Comparison of ENCODE assay signal across 7 mouse cellular contexts in genomic region chr7:70624727-70625642, GRCm38 (mm10).
A peak's percentile ranks its signal among the peaks of the same experiment; 100 is the strongest.
DNase-seq lines count a peak whose midpoint lies in the region; ATAC-seq and TF ChIP-seq lines count a peak whose summit lies in the region.

No protein-coding gene starts in this region.

- peaks cover 22% of the 10 kb centered on the region for H3K4me1 ChIP-seq in embryonic facial prominence, embryonic 12.5 days
- peaks cover 17 to 25% of the 10 kb centered on the region in 2 experiments for H3K4me1 ChIP-seq in heart, embryonic 14.5 days (ENCODE audit: control insufficient read depth in 2 of 2, insufficient read depth in 2 of 2, low read length in 2 of 2)
- H3K4me1 ChIP-seq in kidney, postnatal 0 days (replicated peaks; ENCODE audit: insufficient read depth, low read length), result peaks cover 20% of the 10 kb centered on the region

- peak; percentile 84 for DNase-seq in brain, embryonic 14.5 days (ENCODE audit: low read depth)
- DNase-seq in kidney, postnatal 0 days (ENCODE audit: low spot score), result peak; percentile 68
- DNase-seq in lung, postnatal 14 days, result peak; percentile 63
- peak; percentile 59 for DNase-seq in right cerebral cortex, postnatal 4 days
- no peak for DNase-seq in layer of hippocampus, adult 11-12 months (ENCODE audit: low spot score)

- no peaks in the 10 kb centered on the region for H3K36me3 ChIP-seq in embryonic facial prominence, embryonic 12.5 days
- no peaks in the 10 kb centered on the region for H3K36me3 ChIP-seq in heart, embryonic 14.5 days (ENCODE audit: control insufficient read depth, insufficient read depth, low read length)
- H3K36me3 ChIP-seq in kidney, postnatal 0 days (ENCODE audit: insufficient read depth, low read length), result no peaks in the 10 kb centered on the region

- H3K9ac ChIP-seq in embryonic facial prominence, embryonic 12.5 days, result no peak overlapping the region
- H3K9ac ChIP-seq in heart, embryonic 14.5 days (ENCODE audit: low read length), result peak overlapping the region; percentile 60
- H3K9ac ChIP-seq in kidney, postnatal 0 days (ENCODE audit: low read depth, low read length), result peak overlapping the region; percentile 37; the same call in 1 of the 2 replicates

- no peak for TF ChIP-seq CTCF in brain, embryonic 14.5 days (IDR thresholded peaks at IDR 0.05; ENCODE audit: borderline replicate concordance, extremely low read depth, insufficient read depth, insufficient read length)
- 0 out of 2 replicates have a peak, but pooled peaks have one; percentile 6 for TF ChIP-seq CTCF in kidney, postnatal 0 days (IDR thresholded peaks at IDR 0.05; ENCODE audit: low read depth)

- 2% methylated on average over 30 of the region's 30 CpGs for WGBS in embryonic facial prominence, embryonic 12.5 days
- WGBS in heart, embryonic 14.5 days, result under 1% methylated on average over 30 of the region's 30 CpGs
- WGBS in kidney, postnatal 0 days, result 3% methylated on average over 30 of the region's 30 CpGs

- no peak for TF ChIP-seq POLR2A in brain, embryonic 14.5 days (IDR thresholded peaks at IDR 0.05; ENCODE audit: borderline replicate concordance, extremely low read depth, insufficient read depth, insufficient read length, poor library complexity, severe bottlenecking)

- peak overlapping the region; percentile 50 for H3K4me2 ChIP-seq in embryonic facial prominence, embryonic 12.5 days (replicated peaks)
- peak overlapping the region; percentile 80 for H3K4me2 ChIP-seq in heart, embryonic 14.5 days (ENCODE audit: low read length)
- peak overlapping the region; percentile 69 for H3K4me2 ChIP-seq in kidney, postnatal 0 days (ENCODE audit: low read length)

- H3K27me3 ChIP-seq in embryonic facial prominence, embryonic 12.5 days, result 0 out of 2 replicates have a peak, but pooled peaks cover 8% of the 10 kb centered on the region
- H3K27me3 ChIP-seq in heart, embryonic 14.5 days (ENCODE audit: control insufficient read depth, insufficient read depth, low read length), result peaks cover 6% of the 10 kb centered on the region; the same call in 1 of the 2 replicates
- no peaks in the 10 kb centered on the region for H3K27me3 ChIP-seq in kidney, postnatal 0 days (ENCODE audit: insufficient read depth, low read length)

- H3K9me3 ChIP-seq in embryonic facial prominence, embryonic 12.5 days, result no peaks in the 10 kb centered on the region
- no peaks in the 10 kb centered on the region for H3K9me3 ChIP-seq in heart, embryonic 14.5 days (ENCODE audit: control insufficient read depth, low read length)
- H3K9me3 ChIP-seq in kidney, postnatal 0 days (replicated peaks; ENCODE audit: low read length), result no peaks in the 10 kb centered on the region

- peak overlapping the region; percentile 15; the same call in 1 of the 2 replicates for H3K4me3 ChIP-seq in embryonic facial prominence, embryonic 12.5 days
- H3K4me3 ChIP-seq in heart, embryonic 14.5 days (ENCODE audit: control insufficient read depth in 1 of 2, insufficient read depth in 1 of 2, low read depth in 1 of 2, low read length in 2 of 2), result peak overlapping the region; percentile 29 to 33
- H3K4me3 ChIP-seq in kidney, postnatal 0 days (replicated peaks; ENCODE audit: low read depth, low read length), result peak overlapping the region; percentile 13; the same call in 1 of the 2 replicates

- ATAC-seq in embryonic facial prominence, embryonic 12.5 days (ENCODE audit: insufficient number of reproducible peaks, insufficient read depth, low FRiP score, low TSS enrichment), result peak; percentile 47; the same call in 1 of the 2 replicates
- ATAC-seq in heart, embryonic 14.5 days (ENCODE audit: insufficient number of reproducible peaks, insufficient read depth, low FRiP score, low read depth), result peak; percentile 70
- ATAC-seq in kidney, postnatal 0 days (replicated peaks; ENCODE audit: low FRiP score, low read depth), result peak; percentile 77

- H3K27ac ChIP-seq in embryonic facial prominence, embryonic 12.5 days, result peak overlapping the region; percentile 43; the same call in 1 of the 2 replicates
- H3K27ac ChIP-seq in heart, embryonic 14.5 days (replicated peaks in 1 of 2; ENCODE audit: control insufficient read depth in 1 of 2, insufficient read depth in 1 of 2, low read depth in 2 of 2, low read length in 2 of 2), result peak overlapping the region in 1 of 2 experiments; percentile 73
- peak overlapping the region; percentile 81 for H3K27ac ChIP-seq in kidney, postnatal 0 days
